In the genomic region with DNA sequence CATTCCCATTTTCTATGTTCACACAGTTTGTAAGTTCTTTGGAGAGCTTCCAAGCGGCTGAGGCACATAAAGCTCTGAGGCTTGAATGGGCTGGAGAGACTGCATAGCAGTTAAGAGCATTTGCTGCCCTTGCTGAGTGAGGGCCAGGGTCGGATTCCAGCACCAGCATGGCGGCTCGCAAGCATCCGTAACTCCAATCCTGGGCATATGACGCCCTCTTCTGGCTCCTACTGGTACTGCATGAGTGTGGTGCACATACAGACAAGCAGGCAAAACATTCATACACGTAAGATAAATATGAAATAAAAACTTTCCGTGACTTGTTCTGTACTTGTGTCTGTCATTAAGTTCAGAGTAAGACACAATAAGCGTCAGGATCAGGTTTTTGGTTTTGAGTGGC, we compare ENCODE assay signal across 9 mouse cellular contexts. TPM values are rescaled to one million over a fixed set of nuclear protein-coding genes. Genes with fewer than 3 reads are reported as not detected.
DNase-seq lines count a peak whose midpoint lies in the region; TF ChIP-seq lines count a peak whose summit lies in the region.
"Had no signal": no experiment of that assay in that cellular context is flagged by ENCODE, and none has a peak within 500 bp of the region (broad histone marks: within the 10 kb centered on the region; RNA-seq: fewer than 3 reads in every experiment).

No protein-coding gene starts in this region.

- intact Hi-C loops in gastrocnemius, adult 2 months (cut with DNase I): loop anchor here (1.0 kb wide), 1 partner anchor 33 kb away; the partner anchor contains the start of gene Senp3

- no peak for TF ChIP-seq POLR2A in bone marrow, adult 2 months (IDR thresholded peaks at IDR 0.05; ENCODE audit: borderline replicate concordance, control insufficient read depth, low read depth, low read length)
- no peak for TF ChIP-seq POLR2A in lung, adult 2 months (IDR thresholded peaks at IDR 0.05; ENCODE audit: borderline replicate concordance, extremely low read depth, low read depth, low read length)

- H3K4me1 ChIP-seq in bone marrow, adult 2 months (ENCODE audit: control insufficient read depth, insufficient read depth, low read length): no peaks in the 10 kb centered on the region
- H3K4me1 ChIP-seq in lung, adult 2 months (ENCODE audit: control insufficient read depth, insufficient read depth, low read length): peaks cover 3% of the 10 kb centered on the region; the same call in 1 of the 2 replicates

- peak; percentile 76 for TF ChIP-seq CTCF in gastrocnemius, adult 2 months (IDR thresholded peaks at IDR 0.05)
- TF ChIP-seq CTCF in bone marrow, adult 2 months (IDR thresholded peaks at IDR 0.05; ENCODE audit: control insufficient read depth, insufficient read depth, low read length): peak; percentile 64
- TF ChIP-seq CTCF in lung, adult 2 months (IDR thresholded peaks at IDR 0.05; ENCODE audit: insufficient read depth, low read length): peak; percentile 61

- no peak overlapping the region for H3K27ac ChIP-seq in gastrocnemius, adult 2 months
- H3K27ac ChIP-seq in bone marrow, adult 2 months (ENCODE audit: control insufficient read depth, insufficient read depth, low read depth, low read length, poor library complexity): no peak overlapping the region
- H3K27ac ChIP-seq: macrophage had no signal

- H3K4me3 ChIP-seq in gastrocnemius, adult 2 months: no peak overlapping the region
- H3K4me3 ChIP-seq in bone marrow, adult 2 months (replicated peaks; ENCODE audit: control insufficient read depth, low read depth, low read length): no peak overlapping the region
- H3K4me3 ChIP-seq in lung, adult 2 months (replicated peaks; ENCODE audit: extremely low read depth, low read depth, low read length): no peak overlapping the region

- peak; percentile 54 for DNase-seq in gastrocnemius, adult 2 months
- no peak for DNase-seq in gastrocnemius, adult 8-10 months (ENCODE audit: low spot score in 2 of 2)
- peak; percentile 54 to 58 for DNase-seq in B cell, adult 2 months
- peak; percentile 58 for DNase-seq in kidney, adult 11 months
- peak; percentile 42 for DNase-seq in lung, adult 2 months
- DNase-seq in left cerebral cortex, adult 8-10 months (ENCODE audit: low spot score in 2 of 2): no peak
- DNase-seq in right cerebral cortex, adult 2 months (ENCODE audit: low spot score in 2 of 2): no peak

- WGBS in bone marrow, adult 2 months: 72% methylated on average over 9 of the region's 9 CpGs
- 59% methylated on average over 9 of the region's 9 CpGs for WGBS in lung, adult 2 months

RNA-seq across cellular contexts. Expression of gene Tnfsfm13, which starts 19.6 kb away (rescaled TPM):
- total RNA-seq in gastrocnemius, adult 2 months (2021): 1 to 10 TPM; 1.2 to 1.9 TPM
- 1 to 10 TPM; 1.3 to 1.7 (median 1.6) TPM for total RNA-seq in gastrocnemius, adult 8-10 months (2022)
- polyA plus RNA-seq in bone marrow, adult 2 months (2011; ENCODE audit: insufficient read depth, insufficient read length, low replicate concordance, missing spikeins): 7.6 and 17.0 TPM in 2 replicates
- polyA plus RNA-seq in lung, adult 2 months (2012; rRNA removed): 12.7 and 20.0 TPM in 2 replicates
- 1 to 10 TPM; 1.5 to 2.0 (median 1.8) TPM for total RNA-seq in left cerebral cortex, adult 8-10 months (2022)

RNA-seq across cellular contexts. Expression of gene Tnfsf12, which starts 19.8 kb away (rescaled TPM):
- 10 to 100 TPM in 1 of 2 experiments, 1 to 10 TPM in 1; 6.5 to 10.6 TPM for total RNA-seq in gastrocnemius, adult 2 months (2021)
- total RNA-seq in gastrocnemius, adult 8-10 months (2022): 1 to 10 TPM; 6.0 to 9.0 (median 7.1) TPM
- 4.2 and 7.1 TPM in 2 replicates for polyA plus RNA-seq in bone marrow, adult 2 months (2011; ENCODE audit: insufficient read depth, insufficient read length, low replicate concordance, missing spikeins)
- polyA plus RNA-seq in lung, adult 2 months (2012; rRNA removed): 84.2 and 98.8 TPM in 2 replicates
- total RNA-seq in left cerebral cortex, adult 8-10 months (2022): 10 to 100 TPM; 10.2 to 15.1 (median 11.7) TPM

RNA-seq across cellular contexts. Expression of gene Tnfsf13, which starts 29.9 kb away (rescaled TPM):
- 1 to 10 TPM in 1 of 2 experiments, under 1 TPM in 1; 0.64 to 1.1 TPM for total RNA-seq in gastrocnemius, adult 2 months (2021)
- under 1 TPM in 3 of 4 experiments, not detected in 1; 0.48 to 0.56 (median 0.54) TPM for total RNA-seq in gastrocnemius, adult 8-10 months (2022)
- polyA plus RNA-seq in bone marrow, adult 2 months (2011; ENCODE audit: insufficient read depth, insufficient read length, low replicate concordance, missing spikeins): 2.3 and 3.1 TPM in 2 replicates
- 16.2 and 21.3 TPM in 2 replicates for polyA plus RNA-seq in lung, adult 2 months (2012; rRNA removed)
- total RNA-seq in left cerebral cortex, adult 8-10 months (2022): 1 to 10 TPM; 2.5 to 4.2 (median 3.2) TPM

RNA-seq across cellular contexts. Expression of gene Senp3, which starts 33.6 kb away (rescaled TPM):
- 10 to 100 TPM; 25.4 to 28.1 TPM for total RNA-seq in gastrocnemius, adult 2 months (2021)
- total RNA-seq in gastrocnemius, adult 8-10 months (2022): 10 to 100 TPM; 25.7 to 29.4 (median 28.3) TPM
- polyA plus RNA-seq in bone marrow, adult 2 months (2011; ENCODE audit: insufficient read depth, insufficient read length, low replicate concordance, missing spikeins): 46.3 and 67.8 TPM in 2 replicates
- polyA plus RNA-seq in lung, adult 2 months (2012; rRNA removed): 43.6 and 55.0 TPM in 2 replicates
- total RNA-seq in left cerebral cortex, adult 8-10 months (2022): 10 to 100 TPM; 72.6 to 96.8 (median 83.6) TPM

RNA-seq across cellular contexts. Expression of gene Polr2a, which starts 43.0 kb away (rescaled TPM):
- total RNA-seq in gastrocnemius, adult 2 months (2021): 10 to 100 TPM; 26.9 to 35.4 TPM
- 10 to 100 TPM; 27.8 to 38.4 (median 35.3) TPM for total RNA-seq in gastrocnemius, adult 8-10 months (2022)
- 28.8 and 49.2 TPM in 2 replicates for polyA plus RNA-seq in bone marrow, adult 2 months (2011; ENCODE audit: insufficient read depth, insufficient read length, low replicate concordance, missing spikeins)
- polyA plus RNA-seq in lung, adult 2 months (2012; rRNA removed): 32.0 and 51.1 TPM in 2 replicates
- 10 to 100 TPM; 48.6 to 56.4 (median 51.3) TPM for total RNA-seq in left cerebral cortex, adult 8-10 months (2022)

Comparison
In these comparisons a context has a peak if more than half of its experiments do, and no peak if none do; other contexts are left out.
1. DNase-seq: peak in gastrocnemius, adult 2 months (single experiment), B cell, adult 2 months (2 of 2), kidney, adult 11 months (single experiment) and lung, adult 2 months (single experiment); none in gastrocnemius, adult 8-10 months (0 of 2), left cerebral cortex, adult 8-10 months (0 of 2) and right cerebral cortex, adult 2 months (0 of 2).
2. Peak in every context shown above with its lines, with median percentiles within 50 percentile points of each other: CTCF ChIP-seq.